Mouse (Mus musculus): ENCODE measurements around the gene Pkn3.
A peak's percentile ranks its signal among the peaks of the same experiment; 100 is the strongest.
"Not testable (repeated sequence)": the region's sequence is repeated elsewhere in the genome, so short reads cannot be mapped to it uniquely, and the experiment has no call there.

Pkn3 gene

DNA sequence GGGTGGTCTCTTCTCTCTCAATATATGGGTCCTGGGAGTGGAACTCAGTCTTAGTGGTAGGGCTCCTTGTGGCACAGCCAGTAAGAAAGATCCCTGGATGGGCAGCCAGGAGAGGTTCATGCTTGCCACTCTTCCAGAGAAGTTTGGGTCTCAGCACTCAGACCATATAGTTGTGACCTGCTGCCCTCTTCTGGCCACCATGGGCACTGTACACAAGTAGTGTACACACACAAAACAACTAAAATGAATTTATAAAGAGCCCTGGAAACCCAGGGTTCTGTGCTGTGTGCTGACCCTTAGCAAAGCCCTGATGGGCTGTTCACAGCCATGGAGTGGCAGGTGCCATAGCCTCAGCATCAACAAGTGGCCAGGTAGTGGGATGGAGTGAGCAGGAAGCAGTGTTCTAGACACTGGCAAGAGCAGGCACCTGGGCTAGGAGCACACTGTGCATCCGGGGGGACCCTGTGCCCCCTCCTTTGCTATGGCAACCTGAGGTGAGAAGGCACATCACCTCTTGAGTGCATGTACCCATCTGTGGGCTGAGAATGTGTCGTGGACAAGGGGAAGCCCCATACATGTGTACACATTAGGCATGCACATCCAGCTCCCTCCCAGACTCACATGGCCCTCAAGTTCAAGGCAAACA is 18.5 kb downstream of the Pkn3 start:
- DNase-seq (ENCODE audit: low spot score) = peak; percentile 76

DNA sequence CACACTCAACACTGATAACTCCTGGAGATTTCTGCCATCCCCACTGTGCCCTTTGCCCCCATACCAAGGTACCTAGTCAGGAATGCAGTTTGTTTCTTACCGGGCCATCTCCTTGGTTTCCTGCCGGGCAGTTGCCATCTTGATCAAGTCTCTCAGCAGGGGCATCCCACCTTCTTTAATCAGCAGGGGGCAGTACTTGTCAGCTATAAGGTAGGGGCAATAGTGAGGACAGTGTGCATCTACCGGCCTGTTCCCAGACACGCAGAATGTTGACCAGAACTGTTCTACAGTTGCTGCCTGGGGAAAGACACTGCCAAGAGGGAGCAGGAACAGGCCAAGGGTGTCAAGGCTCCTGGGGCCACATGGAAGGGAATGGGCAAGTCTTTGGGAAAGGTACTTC is 22.7 kb downstream of the Pkn3 start:
- DNase-seq (ENCODE audit: low spot score) = no peak

DNA sequence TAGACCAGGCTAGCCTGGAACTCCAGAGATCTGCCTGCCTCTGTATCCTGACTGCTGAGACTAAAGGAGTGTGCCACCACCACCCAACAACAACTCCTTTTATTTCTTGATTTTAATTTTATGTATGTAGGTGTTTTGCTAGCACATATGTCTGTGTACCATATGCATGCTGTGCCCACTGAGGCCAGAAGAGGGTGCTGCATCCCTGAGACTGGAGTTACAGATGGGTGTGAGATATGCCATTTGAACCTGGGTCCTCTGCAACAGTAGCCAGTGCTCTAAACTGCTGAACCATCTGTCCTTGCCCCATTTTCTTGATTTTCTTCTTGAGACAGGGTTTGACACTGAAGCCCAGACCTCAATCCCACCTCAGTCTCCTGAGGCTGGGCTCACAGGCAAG is 28.9 kb downstream of the Pkn3 start:
- DNase-seq (ENCODE audit: low spot score) = peak; percentile 68

DNA sequence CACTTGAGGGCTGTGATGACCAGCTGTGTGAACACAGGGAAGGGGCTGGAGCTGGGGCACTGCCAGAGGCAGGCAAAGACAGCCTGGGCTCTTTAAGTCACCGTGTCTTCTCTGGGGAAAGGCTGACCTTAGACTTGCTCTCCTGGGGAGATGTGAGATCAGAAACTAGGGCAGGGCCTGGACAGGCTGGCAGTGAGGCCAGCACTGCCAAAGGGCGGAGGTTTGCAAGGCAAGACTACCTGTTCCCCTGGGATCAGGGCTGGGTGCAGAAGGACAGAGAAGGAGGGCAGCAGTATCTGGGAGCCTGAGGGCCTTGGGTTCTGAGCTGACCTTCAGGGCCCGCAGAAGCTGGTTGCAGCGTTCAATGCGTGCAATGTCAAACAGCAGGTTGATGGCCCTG is 30.2 kb downstream of the Pkn3 start:
- DNase-seq (ENCODE audit: low spot score) = no peak

DNA sequence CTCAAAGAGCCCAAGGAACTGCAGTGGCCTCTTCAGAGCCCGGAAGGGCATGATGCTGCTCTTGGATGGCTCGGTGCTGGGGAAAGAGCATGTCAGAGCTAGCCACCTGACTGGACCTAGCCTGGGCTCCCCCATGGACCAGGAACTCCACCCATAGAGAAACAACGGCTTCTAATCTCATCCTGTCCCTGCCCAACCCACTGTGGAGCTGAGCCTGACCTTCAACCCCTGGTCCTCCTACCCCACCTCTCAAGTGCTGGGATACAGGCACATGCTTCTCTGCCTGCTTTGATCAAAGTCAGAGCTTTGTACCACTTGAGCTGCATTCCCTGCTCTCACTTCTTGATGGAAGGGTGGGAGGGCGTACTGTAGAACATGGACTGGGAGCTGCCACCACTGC is 30.8 kb downstream of the Pkn3 start:
- no peak for DNase-seq (ENCODE audit: low spot score)

DNA sequence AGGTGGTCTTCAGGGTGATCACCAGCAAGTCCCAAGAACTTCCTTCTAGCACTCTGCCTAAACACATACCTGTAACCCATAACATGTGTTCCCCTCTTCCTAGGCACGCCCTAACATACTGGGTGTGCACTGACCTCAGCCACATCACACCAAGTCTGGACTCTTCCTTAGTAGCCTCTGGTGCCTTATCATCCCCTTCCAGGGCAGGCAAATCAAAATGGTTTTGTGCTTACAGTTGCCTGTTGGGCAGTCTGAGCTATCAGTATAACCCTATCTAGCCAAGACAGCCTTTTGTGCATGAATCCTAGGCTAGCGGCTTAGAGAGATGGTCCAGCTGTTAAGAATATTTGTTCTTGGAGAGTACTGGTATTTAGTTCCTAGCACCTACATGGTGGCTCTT is 34.0 kb downstream of the Pkn3 start:
- no peak for DNase-seq (ENCODE audit: low spot score)

DNA sequence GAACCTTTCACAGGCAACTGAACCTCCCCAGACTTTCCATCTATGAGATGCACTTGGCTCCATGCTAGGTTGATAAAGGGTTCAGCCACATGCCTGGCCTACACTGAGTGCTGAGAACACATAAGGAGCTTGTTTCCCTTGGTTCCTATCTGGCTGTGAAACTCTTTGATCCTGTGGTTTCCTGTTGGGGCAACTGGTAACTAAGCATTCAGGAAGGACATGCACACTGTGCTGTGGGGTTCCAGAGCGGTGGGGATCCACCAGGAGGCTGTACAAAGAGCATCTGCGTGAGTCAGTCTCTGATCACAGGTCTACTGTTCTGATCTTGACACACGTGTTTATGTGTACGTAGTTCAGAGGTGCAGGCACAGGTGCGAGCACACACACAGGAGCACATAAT is 35.1 kb downstream of the Pkn3 start:
- no peak for DNase-seq (ENCODE audit: low spot score)

DNA sequence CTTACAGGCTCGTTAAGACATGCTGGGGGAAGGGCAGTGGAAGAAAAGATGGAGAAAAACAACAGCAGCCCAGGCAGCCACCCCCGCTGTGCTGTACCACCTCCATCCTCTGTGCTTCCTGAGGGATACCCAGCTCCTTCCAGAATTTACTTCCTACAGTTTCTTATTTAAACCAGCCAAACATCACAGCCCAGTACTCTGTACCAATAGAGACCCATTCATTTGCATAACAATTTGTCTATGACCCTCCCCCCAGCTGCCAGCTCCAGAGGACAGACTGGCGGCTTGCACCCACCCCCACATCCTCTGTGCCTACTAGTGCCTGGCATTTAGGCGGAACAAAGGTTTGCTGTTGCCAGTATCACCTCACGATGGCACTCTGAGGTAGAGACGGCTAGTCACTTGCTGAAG is 42.2 kb downstream of the Pkn3 start:
- DNase-seq (ENCODE audit: low spot score) = no peak

DNA sequence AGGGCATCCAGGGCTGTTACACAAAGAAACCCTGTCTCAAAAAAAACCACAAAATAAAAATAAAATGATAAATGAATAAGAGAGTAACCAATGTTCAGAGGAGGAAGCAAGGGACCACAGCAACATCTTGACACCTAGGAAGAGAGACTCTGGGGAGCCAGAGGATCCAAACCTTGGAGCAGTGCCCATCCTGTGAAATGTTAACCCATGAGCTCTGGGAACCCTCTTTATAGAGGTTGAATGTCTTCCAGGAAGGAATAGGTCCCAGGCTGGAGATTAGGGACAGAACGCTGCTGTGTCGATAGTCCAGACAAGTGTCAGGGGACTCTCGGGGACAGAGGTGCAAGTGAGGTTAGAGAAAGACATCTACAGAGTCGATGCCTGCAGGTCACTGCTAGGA is 42.8 kb downstream of the Pkn3 start:
- DNase-seq (ENCODE audit: low spot score) = no peak

DNA sequence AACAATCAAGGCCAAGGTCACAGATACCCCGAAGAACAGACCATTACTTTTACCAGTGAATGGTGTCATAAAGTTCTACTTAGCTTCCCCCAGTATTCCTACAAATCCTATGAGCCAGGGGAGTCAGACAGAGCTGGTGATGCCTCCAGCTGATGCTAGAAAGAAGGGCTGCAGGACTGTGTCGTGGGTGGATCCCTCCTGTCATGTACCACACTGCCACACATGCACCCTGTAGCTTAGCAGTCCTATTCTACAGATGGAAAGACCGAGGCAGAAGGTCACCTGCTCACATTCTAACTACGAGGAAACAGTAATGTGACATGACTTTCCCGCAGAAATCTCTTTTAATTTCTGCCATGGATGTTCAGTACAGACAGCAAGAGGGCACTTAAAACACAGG is 45.3 kb downstream of the Pkn3 start:
- no peak for DNase-seq (ENCODE audit: low spot score)

DNA sequence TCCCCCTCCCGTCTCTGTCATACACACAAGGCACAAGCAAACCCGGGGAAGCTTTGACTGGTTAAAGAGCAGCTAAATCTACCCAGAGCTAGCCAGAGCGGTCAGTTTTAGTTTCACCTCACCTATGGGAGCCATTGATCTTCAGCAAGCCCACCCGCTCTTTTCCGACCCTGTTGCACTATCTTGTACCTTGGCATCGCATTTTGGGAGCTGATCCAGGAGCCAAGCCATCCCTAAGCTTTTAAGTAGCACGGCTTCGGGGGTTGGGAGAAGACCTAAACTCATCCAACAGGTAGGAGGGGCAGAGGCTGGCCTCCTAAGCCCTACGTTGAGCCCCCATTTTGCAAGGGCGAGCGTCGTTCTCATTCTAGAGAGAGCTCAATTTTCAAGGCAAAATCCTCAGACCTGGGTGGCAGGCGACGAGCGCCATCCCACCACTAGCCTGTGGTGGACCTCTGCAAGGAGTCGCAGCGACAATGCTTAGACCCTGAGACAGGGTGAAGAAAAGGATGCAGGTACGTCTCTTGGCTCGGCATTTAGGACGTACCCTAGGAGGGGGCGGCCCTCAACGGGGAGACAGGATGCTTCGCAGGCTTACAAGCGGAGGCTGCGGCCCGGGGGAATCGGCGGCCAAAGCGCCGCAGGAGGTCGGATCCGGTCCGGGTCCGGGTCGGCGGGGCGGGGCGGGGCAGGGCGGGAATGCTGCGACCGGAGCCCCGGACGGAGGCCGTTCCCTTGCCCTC is 46.4 kb downstream of the Pkn3 start:
- no peak for DNase-seq (ENCODE audit: low spot score)

DNA sequence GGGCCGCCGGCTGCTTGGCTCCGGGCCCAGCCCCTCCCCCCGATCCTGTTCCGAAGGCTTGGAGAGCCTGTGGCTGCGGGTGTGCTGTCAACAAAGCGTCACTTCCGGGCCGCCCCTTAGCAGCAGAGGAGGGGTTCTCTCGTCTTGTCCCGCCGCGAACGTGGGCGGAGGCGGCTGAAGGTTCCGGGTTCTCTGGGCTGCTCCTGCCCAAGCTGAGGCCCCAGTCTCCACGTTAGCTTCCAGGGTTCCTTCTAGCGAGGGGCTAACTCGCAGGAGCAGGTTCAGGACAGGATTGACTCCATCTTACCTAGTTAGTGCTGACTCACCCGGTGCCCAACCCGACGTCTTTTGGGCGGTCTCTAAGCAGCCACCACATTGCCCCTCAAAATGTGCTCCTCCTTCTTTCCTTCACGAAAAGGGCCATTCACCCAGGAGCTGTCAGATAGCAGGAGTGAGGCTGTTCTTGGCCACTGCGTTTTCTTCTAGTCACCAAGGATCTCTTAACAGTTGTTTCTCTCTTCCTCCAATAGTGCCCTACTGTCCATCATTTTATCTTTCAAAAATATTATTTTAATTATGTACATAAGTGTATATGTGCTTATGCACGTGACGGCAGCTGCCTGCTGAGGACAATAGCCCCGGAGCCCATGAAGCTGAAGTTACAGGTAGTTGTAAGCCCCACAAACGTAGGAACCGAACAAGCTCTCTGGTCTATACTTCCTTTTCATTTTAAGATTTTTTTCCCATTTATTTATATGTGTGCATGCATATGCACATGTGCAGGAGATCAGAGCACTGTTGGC is 47.2 kb downstream of the Pkn3 start, which contains the start of gene Zer1:
Gene Zer1 (minus strand): TSS at position 114 of the 803 bp plus-strand sequence.
- peak; percentile 93 for DNase-seq (ENCODE audit: low spot score)

DNA sequence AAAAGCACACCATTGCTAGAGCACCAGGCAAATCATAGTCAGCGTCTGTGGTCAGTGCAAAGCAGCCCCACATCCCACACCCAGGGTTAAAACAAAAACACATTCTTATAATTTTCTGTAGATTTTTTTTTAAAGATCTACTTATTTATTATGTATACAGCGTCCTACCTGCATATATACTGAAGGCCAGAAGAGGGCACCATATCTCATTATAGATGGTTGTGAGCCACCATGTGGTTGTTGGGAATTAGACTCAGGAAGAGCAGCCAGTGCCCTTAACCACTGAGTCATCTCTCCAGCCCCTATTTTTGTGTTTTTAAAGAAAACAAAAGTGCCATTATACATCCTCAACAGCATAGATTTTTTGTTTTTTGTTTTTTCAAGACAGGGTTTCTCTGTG is 51.3 kb downstream of the Pkn3 start:
- DNase-seq (ENCODE audit: low spot score) = peak; percentile 80

DNA sequence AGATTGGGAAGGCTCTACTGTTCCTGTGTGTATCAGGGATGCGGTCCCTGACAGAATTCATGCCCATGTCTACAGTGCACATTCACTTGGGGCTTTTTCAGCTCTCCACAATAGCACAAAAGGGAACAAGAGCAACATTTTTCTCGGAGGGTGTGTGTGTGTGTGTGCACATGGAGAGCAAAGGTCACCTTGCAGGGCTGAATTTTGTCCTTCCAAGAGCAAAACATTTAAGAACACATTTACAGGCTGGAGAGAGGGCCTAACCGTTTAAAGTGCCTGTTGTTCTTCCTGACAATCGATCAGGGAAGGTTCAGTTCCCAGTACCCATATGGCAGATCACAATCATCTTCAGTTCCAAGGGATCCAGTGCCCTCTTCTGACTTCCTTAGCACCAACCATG is 52.7 kb downstream of the Pkn3 start:
- DNase-seq (ENCODE audit: low spot score) = no peak

DNA sequence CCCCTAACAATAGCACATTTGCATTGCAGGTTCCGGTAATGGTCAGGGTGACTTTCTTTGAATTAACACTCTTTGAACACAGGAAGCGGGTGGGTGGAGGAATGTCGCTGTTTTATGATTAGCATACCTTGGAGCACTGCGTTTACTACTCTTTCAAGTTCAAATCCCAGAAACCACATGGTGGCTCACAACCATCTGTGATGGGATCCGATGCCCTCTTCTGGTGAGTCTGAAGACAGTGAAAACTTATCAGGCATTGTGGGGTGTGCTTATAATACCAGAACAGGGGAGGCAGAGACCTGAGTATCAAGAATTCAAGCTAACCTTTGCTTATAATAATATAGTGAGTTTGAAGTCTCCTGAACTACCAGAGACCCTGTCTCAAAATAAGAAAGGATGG is 53.8 kb downstream of the Pkn3 start:
- DNase-seq (ENCODE audit: low spot score) = not testable (repeated sequence)

DNA sequence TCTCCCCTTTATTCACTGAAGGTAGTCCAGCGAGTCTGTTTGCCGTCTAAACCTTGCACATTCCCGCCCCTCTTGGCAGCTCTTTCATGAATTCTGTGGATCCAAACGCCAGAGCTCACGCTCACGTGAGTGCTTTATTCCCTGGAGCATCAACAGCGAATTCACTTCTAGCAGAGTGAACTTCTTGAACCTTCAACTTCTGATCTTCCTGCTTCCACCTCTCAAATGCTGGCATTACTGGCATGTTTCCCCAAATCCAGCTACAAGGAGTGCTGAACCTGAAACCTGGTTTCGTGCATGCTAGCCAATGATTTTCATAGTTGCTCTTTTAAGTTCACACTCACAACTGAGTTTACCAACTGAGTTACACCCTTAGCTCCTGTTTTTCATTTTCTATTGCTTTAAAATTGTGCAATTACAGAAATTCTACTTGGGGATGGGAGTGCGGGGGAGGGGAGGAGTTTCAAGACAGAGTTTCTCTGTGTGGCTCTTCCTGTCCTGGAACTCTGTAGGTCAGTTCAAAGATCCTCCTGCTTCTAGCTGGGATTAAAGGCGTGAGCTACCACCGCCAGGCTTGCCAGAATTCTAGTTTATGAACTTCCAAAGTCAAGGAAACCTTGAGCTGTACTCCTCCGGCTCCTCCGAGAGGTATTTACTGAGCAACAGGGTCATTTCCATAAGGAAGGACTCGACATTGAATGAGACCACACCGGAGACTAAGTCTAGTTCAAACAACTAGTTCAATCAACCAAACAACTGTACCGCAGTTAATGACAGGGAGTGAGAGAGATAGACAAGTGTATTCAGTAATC is 55.5 kb downstream of the Pkn3 start:
- DNase-seq (ENCODE audit: low spot score) = no peak

DNA sequence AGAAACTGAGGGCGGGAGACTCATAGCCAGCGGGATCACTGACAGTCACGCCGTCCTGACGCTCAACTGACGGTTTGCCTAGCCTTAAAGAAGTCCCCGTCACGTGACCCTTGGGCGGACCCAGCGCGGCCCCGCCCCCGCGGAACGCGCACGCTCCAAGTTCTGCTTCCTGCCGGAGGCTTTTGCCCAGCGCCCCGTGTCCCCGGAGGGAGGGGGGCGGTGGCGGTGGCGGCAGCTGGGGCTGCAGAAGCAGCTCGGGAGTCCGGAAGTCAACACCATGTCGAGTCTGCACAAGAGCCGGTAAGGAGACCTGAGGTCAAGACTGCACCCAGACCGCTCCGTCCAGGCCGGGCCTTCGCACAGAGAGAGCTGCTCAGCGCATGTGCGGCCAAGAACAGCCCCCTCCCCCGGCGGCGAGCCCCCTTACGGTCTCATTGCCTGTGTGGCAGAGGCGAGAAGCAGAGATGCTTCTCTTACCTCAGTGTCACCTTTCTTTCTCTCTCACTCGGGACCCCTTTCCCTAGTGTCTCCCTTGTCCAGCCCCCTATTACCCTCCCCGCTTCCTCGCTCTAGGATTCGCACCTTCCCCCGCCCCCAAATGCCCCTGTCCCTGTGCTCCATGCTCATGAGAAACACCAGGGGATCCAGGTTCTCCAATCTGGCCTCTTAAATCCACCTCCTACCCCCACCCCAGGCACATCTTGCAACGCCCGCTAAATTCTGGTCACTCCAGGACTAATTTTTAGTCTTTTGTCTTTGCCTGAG is 56.3 kb downstream of the Pkn3 start, which contains the start of gene Tbc1d13:
Gene Tbc1d13 (plus strand): TSS at position 134 of the 765 bp plus-strand sequence.
- DNase-seq (ENCODE audit: low spot score) = peak; percentile 96

DNA sequence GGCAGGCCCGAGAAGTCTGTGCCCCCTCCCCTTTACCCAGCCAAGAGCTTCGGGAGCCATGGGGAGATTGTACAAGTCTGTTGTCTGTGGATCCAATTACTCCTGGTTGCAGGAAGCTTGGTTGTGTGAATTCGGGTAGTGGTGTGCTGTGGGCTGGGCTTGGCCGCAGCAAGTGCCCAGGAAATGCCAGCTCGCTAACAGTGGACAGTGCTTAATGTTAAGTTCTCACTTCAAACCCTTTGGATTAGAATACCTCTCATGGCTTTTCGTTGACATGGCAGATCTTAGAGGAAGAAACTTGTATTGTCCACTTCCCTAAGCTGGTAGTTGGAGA is 56.9 kb downstream of the Pkn3 start:
- DNase-seq (ENCODE audit: low spot score) = no peak

DNA sequence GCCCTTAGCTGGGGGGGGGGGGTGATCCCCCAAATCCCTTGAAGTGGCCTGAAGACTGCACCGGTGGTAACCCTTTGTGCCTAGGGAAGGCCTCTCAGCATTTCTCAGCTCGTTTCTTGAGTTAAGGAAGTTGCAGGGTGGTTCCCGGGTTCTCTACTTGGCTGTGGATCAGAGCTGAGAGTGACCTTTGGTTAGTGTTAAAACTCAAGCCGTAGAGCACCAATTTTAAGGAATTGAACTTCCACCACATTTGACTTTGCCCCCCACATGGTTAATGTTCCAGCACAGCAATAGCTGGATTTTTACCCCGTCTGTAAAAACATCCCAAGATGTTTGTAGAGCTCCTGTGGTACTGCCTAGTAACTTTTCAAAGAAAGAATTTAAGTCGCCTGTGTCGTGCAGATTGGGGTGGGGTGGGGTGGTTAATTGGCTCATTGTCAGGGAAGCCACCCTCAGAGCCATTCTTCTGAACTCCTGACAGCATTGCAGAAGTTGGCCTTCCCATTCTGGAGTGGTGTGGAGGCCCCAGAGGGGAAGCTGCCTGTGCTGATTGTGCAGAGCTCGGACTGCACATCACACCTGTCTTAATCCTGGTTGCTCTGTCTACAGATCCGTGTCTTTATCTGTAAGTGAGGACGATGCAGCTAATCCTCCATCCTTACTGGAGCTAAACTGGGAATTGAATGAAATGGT is 57.6 kb downstream of the Pkn3 start:
- no peak for DNase-seq (ENCODE audit: low spot score)

DNA sequence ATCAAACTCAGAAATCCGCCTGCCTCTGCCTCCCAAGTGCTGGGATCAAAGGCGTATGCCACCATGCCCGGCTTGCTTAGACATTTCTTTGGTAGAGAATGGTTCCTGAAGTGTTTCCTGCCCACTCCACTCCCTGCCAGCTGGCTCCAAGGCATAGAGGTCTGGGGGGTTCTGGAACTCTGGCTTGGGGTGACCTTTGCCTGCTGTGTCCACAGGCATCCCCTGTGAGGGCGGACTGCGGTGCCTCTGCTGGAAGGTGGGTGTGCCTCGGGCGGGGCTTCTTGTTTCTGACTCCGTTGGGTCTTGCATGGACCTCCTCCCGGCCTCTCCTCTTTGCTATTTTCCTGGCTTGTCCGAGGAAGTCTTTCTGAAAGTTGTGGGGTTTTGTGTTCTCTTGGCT is 59.0 kb downstream of the Pkn3 start:
- DNase-seq (ENCODE audit: low spot score) = no peak

DNA sequence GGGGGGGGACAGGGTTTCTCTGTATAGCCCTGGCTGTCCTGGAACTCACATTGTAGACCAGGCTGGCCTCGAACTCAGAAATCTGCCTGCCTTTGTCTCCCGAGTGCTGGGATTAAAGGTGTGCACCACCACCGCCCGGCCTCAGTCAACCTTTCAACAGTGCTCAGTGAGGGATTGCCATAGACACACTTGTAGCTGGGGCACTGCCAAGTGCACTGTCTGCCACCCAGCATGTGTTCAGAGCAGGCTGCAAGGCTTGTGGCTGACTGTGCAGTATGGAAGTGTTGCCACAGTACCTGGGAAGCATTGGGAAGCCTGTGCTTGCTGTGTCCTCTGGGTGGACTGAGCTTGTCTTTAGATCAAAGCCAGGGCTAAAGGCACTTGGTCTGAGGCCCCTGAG is 62.5 kb downstream of the Pkn3 start:
- DNase-seq (ENCODE audit: low spot score) = not testable (repeated sequence)
